Mouse (Mus musculus): ENCODE measurements around the gene Adgrl3. TPM values are rescaled to one million over a fixed set of nuclear protein-coding genes. Genes with fewer than 3 reads are reported as not detected.

The Adgrl3 gene
- polyA plus RNA-seq, 1 experiment from 2014 or later = 20.4 TPM

- ATAC-seq (replicated peaks; ENCODE audit: low FRiP score) = peak; percentile 86
- no peaks in the 10 kb centered on the region for H3K36me3 ChIP-seq
- no peak overlapping the region for H3K9ac ChIP-seq
- 46% methylated on average over 9 of the region's 9 CpGs for WGBS
- no peak overlapping the region for H3K27ac ChIP-seq
- H3K27me3 ChIP-seq = no peaks in the 10 kb centered on the region
- H3K4me3 ChIP-seq (replicated peaks) = no peak overlapping the region
- no peak overlapping the region for H3K4me2 ChIP-seq
- H3K4me1 ChIP-seq = peaks cover 4% of the 10 kb centered on the region; the same call in 1 of the 2 replicates
- no peaks in the 10 kb centered on the region for H3K9me3 ChIP-seq (replicated peaks)
Observed at GRCm38 (mm10) chr5:81345436-81346131, 325.6 kb downstream of the Adgrl3 start.

DNA sequence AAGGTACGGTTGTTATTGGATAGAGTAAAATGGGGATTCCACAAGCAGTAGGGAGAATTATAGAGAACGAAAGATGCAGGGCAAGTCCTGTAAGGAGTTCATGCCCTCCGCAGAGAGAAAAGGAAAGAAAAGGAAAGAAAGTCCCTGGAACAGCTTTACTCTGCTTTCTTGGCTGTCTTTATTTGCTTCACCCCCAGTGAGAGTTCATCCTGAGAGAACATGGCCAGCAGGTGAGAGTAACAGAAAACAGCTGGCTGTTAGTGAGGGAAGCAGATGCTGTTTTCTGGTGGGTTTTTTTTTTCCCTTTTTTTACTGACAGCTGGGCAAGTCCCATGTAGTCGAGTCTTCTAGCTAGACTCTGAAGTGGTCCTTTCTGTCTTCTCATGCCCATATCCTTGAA lies 327.6 kb downstream of the Adgrl3 start:
- H3K36me3 ChIP-seq = no peaks in the 10 kb centered on the region
- H3K27me3 ChIP-seq = no peaks in the 10 kb centered on the region
- H3K9me3 ChIP-seq (replicated peaks) = no peaks in the 10 kb centered on the region
- no peak for ATAC-seq (replicated peaks; ENCODE audit: low FRiP score)
- H3K4me2 ChIP-seq = no peak overlapping the region
- no peak overlapping the region for H3K9ac ChIP-seq
- no peak overlapping the region for H3K27ac ChIP-seq
- peaks cover 4% of the 10 kb centered on the region; the same call in 1 of the 2 replicates for H3K4me1 ChIP-seq
- 65% methylated on average over 4 of the region's 4 CpGs for WGBS
- H3K4me3 ChIP-seq (replicated peaks) = no peak overlapping the region

DNA sequence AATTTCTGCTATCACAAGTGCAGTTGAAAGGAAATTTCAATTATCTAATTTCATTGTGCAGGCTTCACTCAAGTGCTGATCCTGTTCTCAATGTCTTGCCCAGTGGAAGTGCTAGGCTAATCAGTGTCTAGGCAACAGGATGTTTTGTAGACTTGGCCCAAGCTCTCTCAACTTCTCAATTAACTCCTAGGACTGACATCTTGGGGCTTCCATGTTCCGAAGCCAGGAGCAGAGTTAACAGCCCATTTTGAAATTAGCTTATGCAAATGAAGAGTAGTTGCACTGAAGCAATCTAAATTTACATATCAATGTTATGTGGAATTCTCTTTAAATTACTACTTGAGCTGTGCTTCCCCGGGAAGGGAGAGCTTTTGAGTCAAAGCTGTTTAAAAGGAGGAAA lies 339.6 kb downstream of the Adgrl3 start:
- H3K36me3 ChIP-seq = no peaks in the 10 kb centered on the region
- WGBS = 43% methylated on average over 2 of the region's 2 CpGs
- H3K4me1 ChIP-seq = no peaks in the 10 kb centered on the region
- H3K27ac ChIP-seq = no peak overlapping the region
- no peak overlapping the region for H3K9ac ChIP-seq
- no peak for ATAC-seq (replicated peaks; ENCODE audit: low FRiP score)
- H3K27me3 ChIP-seq = no peaks in the 10 kb centered on the region
- no peak overlapping the region for H3K4me2 ChIP-seq
- H3K9me3 ChIP-seq (replicated peaks) = no peaks in the 10 kb centered on the region
- no peak overlapping the region for H3K4me3 ChIP-seq (replicated peaks)

DNA sequence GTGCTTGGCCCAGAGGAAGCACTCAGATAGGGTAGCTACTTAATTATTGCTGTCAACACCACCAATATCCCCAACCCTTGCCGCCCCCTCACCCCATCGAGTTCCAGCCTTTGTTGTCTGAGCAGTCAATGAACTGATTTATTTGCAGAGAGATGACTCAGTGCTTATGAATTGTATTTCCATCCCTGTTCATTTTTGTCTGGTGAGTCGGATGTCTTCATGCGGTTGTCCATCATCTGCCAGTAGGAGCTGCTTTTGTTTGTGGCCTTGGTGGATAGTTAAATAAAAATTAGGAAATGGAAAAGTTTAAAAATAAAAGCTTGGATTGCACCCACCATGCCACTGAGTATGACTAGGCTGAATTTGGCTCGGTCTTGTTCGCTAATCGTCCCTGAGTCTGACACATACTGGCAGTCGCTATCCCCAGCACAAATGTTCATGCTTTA lies 344.3 kb downstream of the Adgrl3 start:
- Histone ChIP-seq H3K9me3 (replicated peaks) (no peaks in the 10 kb centered on the region), H3K4me3 (replicated peaks) (no peak overlapping the region), H3K27ac (no peak overlapping the region), H3K4me1 (no peaks in the 10 kb centered on the region), H3K36me3 (no peaks in the 10 kb centered on the region), H3K4me2 (no peak overlapping the region), H3K27me3 (no peaks in the 10 kb centered on the region), H3K9ac (no peak overlapping the region)
- no peak for ATAC-seq (replicated peaks; ENCODE audit: low FRiP score)
- WGBS = 80% methylated on average over 8 of the region's 8 CpGs

DNA sequence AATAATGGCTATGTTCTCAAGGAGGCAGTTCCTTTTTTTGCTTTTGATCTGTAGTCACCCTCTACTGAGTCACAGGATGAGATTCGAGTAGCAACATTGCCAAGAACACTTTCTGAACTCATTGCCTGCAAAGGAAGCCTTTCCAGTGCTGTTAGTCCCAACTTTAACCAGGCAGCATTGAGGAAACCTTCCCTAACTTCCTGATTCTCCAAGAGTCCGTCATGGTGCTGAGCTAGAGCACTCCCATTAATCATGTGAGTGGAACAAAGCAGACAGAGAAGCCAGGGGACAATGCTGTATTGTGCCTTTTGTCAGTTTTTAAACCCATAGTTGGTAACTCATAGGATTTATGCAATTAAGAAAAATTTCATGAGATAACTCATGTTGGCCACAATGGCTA lies 345.3 kb downstream of the Adgrl3 start:
- H3K4me3 ChIP-seq (replicated peaks) = no peak overlapping the region
- no peaks in the 10 kb centered on the region for H3K27me3 ChIP-seq
- ATAC-seq (replicated peaks; ENCODE audit: low FRiP score) = peak; percentile 56; the same call in 1 of the 2 replicates
- no peaks in the 10 kb centered on the region for H3K9me3 ChIP-seq (replicated peaks)
- no peak overlapping the region for H3K4me2 ChIP-seq
- WGBS = 28% methylated on average over 2 of the region's 2 CpGs
- H3K4me1 ChIP-seq = peaks cover 3% of the 10 kb centered on the region; the same call in 1 of the 2 replicates
- H3K36me3 ChIP-seq = no peaks in the 10 kb centered on the region
- no peak overlapping the region for H3K9ac ChIP-seq
- H3K27ac ChIP-seq = no peak overlapping the region

DNA sequence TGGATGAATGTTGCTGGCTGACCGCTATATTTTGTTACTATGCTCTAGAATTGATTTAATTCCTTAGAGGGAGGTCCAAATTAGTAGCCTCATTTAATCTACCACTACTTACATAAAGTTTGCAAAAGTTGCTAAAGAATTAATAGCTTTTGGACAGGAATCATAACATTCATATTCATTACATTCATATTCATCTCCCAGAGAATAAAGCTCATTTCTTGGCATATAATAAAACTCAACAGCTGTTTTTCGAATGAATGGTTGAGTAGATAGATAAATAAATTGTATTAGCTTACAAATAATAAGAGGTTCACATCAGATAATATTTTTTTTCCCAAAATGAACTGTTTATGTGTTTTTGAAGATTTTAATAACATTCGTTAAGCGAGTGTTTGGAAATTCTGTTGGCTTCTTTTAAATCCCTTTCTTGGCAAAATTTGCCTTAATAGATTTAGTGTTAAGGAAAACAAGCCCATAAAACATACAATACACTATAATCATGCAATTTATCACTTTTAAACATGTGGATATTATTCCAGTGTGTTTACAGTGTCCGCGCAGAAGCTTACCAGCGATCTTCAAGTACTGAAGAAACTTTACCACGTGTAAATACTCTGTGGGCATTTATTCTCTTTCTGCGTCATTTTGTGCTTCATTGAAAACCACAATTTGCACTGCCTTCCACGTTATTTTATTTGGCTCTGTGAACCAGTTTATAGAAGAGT lies 350.4 kb downstream of the Adgrl3 start:
- Histone ChIP-seq H3K27ac (no peak overlapping the region), H3K4me1 (peaks cover 3% of the 10 kb centered on the region; the same call in 1 of the 2 replicates), H3K36me3 (no peaks in the 10 kb centered on the region), H3K9ac (no peak overlapping the region), H3K27me3 (no peaks in the 10 kb centered on the region), H3K9me3 (replicated peaks) (no peaks in the 10 kb centered on the region), H3K4me2 (no peak overlapping the region), H3K4me3 (replicated peaks) (no peak overlapping the region)
- no peak for ATAC-seq (replicated peaks; ENCODE audit: low FRiP score)
- 61% methylated on average over 10 of the region's 10 CpGs for WGBS

GRCm38 (mm10) chr5:81375992-81376391 lies 356.1 kb downstream of the Adgrl3 start:
- WGBS = 89% methylated on average over 7 of the region's 7 CpGs
- no peak overlapping the region for H3K4me2 ChIP-seq

GRCm38 (mm10) chr5:81405582-81406143 lies 385.7 kb downstream of the Adgrl3 start:
- no peak for ATAC-seq (replicated peaks; ENCODE audit: low FRiP score)

More at GRCm38 (mm10) chr5:81375992-81376391, 356.1 kb downstream of the Adgrl3 start:
- no peaks in the 10 kb centered on the region for H3K36me3 ChIP-seq
- H3K27ac ChIP-seq = no peak overlapping the region
- no peaks in the 10 kb centered on the region for H3K4me1 ChIP-seq
- no peak overlapping the region for H3K4me3 ChIP-seq (replicated peaks)
- ATAC-seq (replicated peaks; ENCODE audit: low FRiP score) = no peak
- no peaks in the 10 kb centered on the region for H3K9me3 ChIP-seq (replicated peaks)
- no peak overlapping the region for H3K9ac ChIP-seq
- no peaks in the 10 kb centered on the region for H3K27me3 ChIP-seq

GRCm38 (mm10) chr5:81417326-81417725 lies 397.4 kb downstream of the Adgrl3 start:
- Histone ChIP-seq H3K4me3 (replicated peaks) (no peak overlapping the region), H3K27me3 (no peaks in the 10 kb centered on the region), H3K4me1 (no peaks in the 10 kb centered on the region), H3K36me3 (no peaks in the 10 kb centered on the region), H3K9me3 (replicated peaks) (no peaks in the 10 kb centered on the region), H3K4me2 (no peak overlapping the region), H3K27ac (no peak overlapping the region), H3K9ac (no peak overlapping the region)
- WGBS = 58% methylated on average over 3 of the region's 3 CpGs
- no peak for ATAC-seq (replicated peaks; ENCODE audit: low FRiP score)

More at GRCm38 (mm10) chr5:81405582-81406143, 385.7 kb downstream of the Adgrl3 start:
- Histone ChIP-seq H3K4me3 (replicated peaks) (no peak overlapping the region), H3K4me1 (no peaks in the 10 kb centered on the region), H3K27me3 (no peaks in the 10 kb centered on the region), H3K27ac (no peak overlapping the region), H3K36me3 (no peaks in the 10 kb centered on the region), H3K9me3 (replicated peaks) (no peaks in the 10 kb centered on the region), H3K9ac (no peak overlapping the region), H3K4me2 (no peak overlapping the region)
- WGBS = 54% methylated on average over 1 of the region's 1 CpGs

DNA sequence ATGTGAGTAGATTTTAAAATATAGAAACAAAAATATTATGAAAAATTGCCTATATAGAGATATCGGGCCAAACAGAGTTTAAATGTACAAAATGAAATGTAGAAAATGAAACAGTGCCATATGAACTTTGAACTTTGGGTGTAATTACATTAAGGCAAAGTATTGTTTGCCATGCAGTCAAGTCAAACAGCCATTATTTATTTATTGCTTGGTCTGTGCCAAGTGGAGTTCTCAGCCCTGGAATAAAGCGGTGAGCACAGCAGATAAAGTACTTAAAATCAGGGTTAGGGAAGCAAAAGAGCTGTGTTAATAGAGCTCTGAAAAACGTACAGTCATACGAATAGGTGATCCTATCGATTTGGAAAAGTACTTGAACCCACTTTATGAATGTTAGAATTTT lies 407.5 kb downstream of the Adgrl3 start:
- WGBS = 78% methylated on average over 5 of the region's 5 CpGs
- no peak for ATAC-seq (replicated peaks; ENCODE audit: low FRiP score)
- no peak overlapping the region for H3K9ac ChIP-seq
- no peak overlapping the region for H3K27ac ChIP-seq
- no peak overlapping the region for H3K4me2 ChIP-seq
- no peak overlapping the region for H3K4me3 ChIP-seq (replicated peaks)
- no peaks in the 10 kb centered on the region for H3K4me1 ChIP-seq
- no peaks in the 10 kb centered on the region for H3K27me3 ChIP-seq
- no peaks in the 10 kb centered on the region for H3K36me3 ChIP-seq
- H3K9me3 ChIP-seq (replicated peaks) = no peaks in the 10 kb centered on the region

GRCm38 (mm10) chr5:81436375-81436774 lies 416.4 kb downstream of the Adgrl3 start:
- H3K9ac ChIP-seq = no peak overlapping the region
- H3K9me3 ChIP-seq (replicated peaks) = peaks cover 2% of the 10 kb centered on the region; the same call in 1 of the 2 replicates
- H3K27me3 ChIP-seq = no peaks in the 10 kb centered on the region
- H3K4me2 ChIP-seq = no peak overlapping the region
- no peak overlapping the region for H3K27ac ChIP-seq
- WGBS = 93% methylated on average over 3 of the region's 3 CpGs
- no peaks in the 10 kb centered on the region for H3K4me1 ChIP-seq
- H3K4me3 ChIP-seq (replicated peaks) = no peak overlapping the region
- no peaks in the 10 kb centered on the region for H3K36me3 ChIP-seq
- ATAC-seq (replicated peaks; ENCODE audit: low FRiP score) = no peak

- Histone ChIP-seq H3K4me1 (no peaks in the 10 kb centered on the region), H3K4me3 (replicated peaks) (no peak overlapping the region), H3K9ac (no peak overlapping the region), H3K36me3 (no peaks in the 10 kb centered on the region), H3K27ac (no peak overlapping the region), H3K27me3 (no peaks in the 10 kb centered on the region), H3K9me3 (replicated peaks) (peaks cover 2% of the 10 kb centered on the region; the same call in 1 of the 2 replicates), H3K4me2 (no peak overlapping the region)
- 83% methylated on average over 5 of the region's 5 CpGs for WGBS
- ATAC-seq (replicated peaks; ENCODE audit: low FRiP score) = no peak
Observed at GRCm38 (mm10) chr5:81442150-81442549, 422.2 kb downstream of the Adgrl3 start.

All from kidney, embryonic 15.5 days (tissue).